Mouse (Mus musculus): ENCODE data around the gene Acad11. TPM values are rescaled to one million over a fixed set of nuclear protein-coding genes. Genes with fewer than 3 reads are reported as not detected.

Acad11 gene
- polyA plus RNA-seq, 1 experiment: 24.3 TPM

GRCm38 (mm10) chr9:104126833-104127232 is 63.7 kb downstream of the Acad11 start, which contains the start of gene Ackr4:
Gene Ackr4 (minus strand): TSS chr9:104126933.
- H3K4me1 ChIP-seq (ENCODE audit: control insufficient read depth, insufficient read depth, low read length): no peaks in the 10 kb centered on the region
- no peak for DNase-seq
- no peak within 1 kb of the TSS for H3K4me3 ChIP-seq (replicated peaks; ENCODE audit: extremely low read depth, low read depth, low read length)
- WGBS: 88% methylated on average over 3 of the region's 3 CpGs
- no peak for TF ChIP-seq CTCF (IDR thresholded peaks at IDR 0.05; ENCODE audit: insufficient read depth, low read length)
- no peak for TF ChIP-seq POLR2A (IDR thresholded peaks at IDR 0.05; ENCODE audit: borderline replicate concordance, extremely low read depth, low read depth, low read length)

GRCm38 (mm10) chr9:104128110-104128509 is 64.9 kb downstream of the Acad11 start:
- H3K4me1 ChIP-seq (ENCODE audit: control insufficient read depth, insufficient read depth, low read length): no peaks in the 10 kb centered on the region
- H3K4me3 ChIP-seq (replicated peaks; ENCODE audit: extremely low read depth, low read depth, low read length): no peak overlapping the region
- no peak for TF ChIP-seq CTCF (IDR thresholded peaks at IDR 0.05; ENCODE audit: insufficient read depth, low read length)
- TF ChIP-seq POLR2A (IDR thresholded peaks at IDR 0.05; ENCODE audit: borderline replicate concordance, extremely low read depth, low read depth, low read length): no peak
- no peak for DNase-seq
- WGBS: 87% methylated on average over 2 of the region's 2 CpGs

GRCm38 (mm10) chr9:104130141-104130755 is 67.1 kb downstream of the Acad11 start:
- DNase-seq: no peak
- Histone ChIP-seq H3K4me3 (replicated peaks; ENCODE audit: extremely low read depth, low read depth, low read length) (no peak overlapping the region), H3K4me1 (ENCODE audit: control insufficient read depth, insufficient read depth, low read length) (no peaks in the 10 kb centered on the region)
- 71% methylated on average over 9 of the region's 9 CpGs for WGBS
- TF ChIP-seq POLR2A (IDR thresholded peaks at IDR 0.05; ENCODE audit: borderline replicate concordance, extremely low read depth, low read depth, low read length) (no peak), CTCF (IDR thresholded peaks at IDR 0.05; ENCODE audit: insufficient read depth, low read length) (no peak)

- DNase-seq: no peak
- no peaks in the 10 kb centered on the region for H3K4me1 ChIP-seq (ENCODE audit: control insufficient read depth, insufficient read depth, low read length)
- TF ChIP-seq CTCF (IDR thresholded peaks at IDR 0.05; ENCODE audit: insufficient read depth, low read length) (no peak), POLR2A (IDR thresholded peaks at IDR 0.05; ENCODE audit: borderline replicate concordance, extremely low read depth, low read depth, low read length) (no peak)
- WGBS: 68% methylated on average over 6 of the region's 6 CpGs
- no peak overlapping the region for H3K4me3 ChIP-seq (replicated peaks; ENCODE audit: extremely low read depth, low read depth, low read length)
These were observed 77.2 kb downstream of the Acad11 start for GRCm38 (mm10) chr9:104140351-104140750.

- H3K4me1 ChIP-seq (ENCODE audit: control insufficient read depth, insufficient read depth, low read length): no peaks in the 10 kb centered on the region
- no peak overlapping the region for H3K4me3 ChIP-seq (replicated peaks; ENCODE audit: extremely low read depth, low read depth, low read length)
- no peak for DNase-seq
- no peak for TF ChIP-seq POLR2A (IDR thresholded peaks at IDR 0.05; ENCODE audit: borderline replicate concordance, extremely low read depth, low read depth, low read length)
- TF ChIP-seq CTCF (IDR thresholded peaks at IDR 0.05; ENCODE audit: insufficient read depth, low read length): no peak
- 69% methylated on average over 14 of the region's 14 CpGs for WGBS
These were observed 79.6 kb downstream of the Acad11 start for GRCm38 (mm10) chr9:104142805-104143204.

- WGBS: 85% methylated on average over 8 of the region's 8 CpGs
- no peak for TF ChIP-seq POLR2A (IDR thresholded peaks at IDR 0.05; ENCODE audit: borderline replicate concordance, extremely low read depth, low read depth, low read length)
- peak; percentile 58 for TF ChIP-seq CTCF (IDR thresholded peaks at IDR 0.05; ENCODE audit: insufficient read depth, low read length)
- DNase-seq: no peak
- Histone ChIP-seq H3K4me3 (replicated peaks; ENCODE audit: extremely low read depth, low read depth, low read length) (no peak overlapping the region), H3K4me1 (ENCODE audit: control insufficient read depth, insufficient read depth, low read length) (no peaks in the 10 kb centered on the region)
These were observed 81.3 kb downstream of the Acad11 start for GRCm38 (mm10) chr9:104144314-104144996.

GRCm38 (mm10) chr9:104146683-104147082 is 83.5 kb downstream of the Acad11 start:
- no peaks in the 10 kb centered on the region for H3K4me1 ChIP-seq (ENCODE audit: control insufficient read depth, insufficient read depth, low read length)
- H3K4me3 ChIP-seq (replicated peaks; ENCODE audit: extremely low read depth, low read depth, low read length): no peak overlapping the region
- no peak for DNase-seq
- WGBS: 66% methylated on average over 7 of the region's 7 CpGs
- TF ChIP-seq POLR2A (IDR thresholded peaks at IDR 0.05; ENCODE audit: borderline replicate concordance, extremely low read depth, low read depth, low read length): no peak
- TF ChIP-seq CTCF (IDR thresholded peaks at IDR 0.05; ENCODE audit: insufficient read depth, low read length): no peak

- TF ChIP-seq POLR2A (IDR thresholded peaks at IDR 0.05; ENCODE audit: borderline replicate concordance, extremely low read depth, low read depth, low read length) (no peak), CTCF (IDR thresholded peaks at IDR 0.05; ENCODE audit: insufficient read depth, low read length) (no peak)
- DNase-seq: no peak
- H3K4me3 ChIP-seq (replicated peaks; ENCODE audit: extremely low read depth, low read depth, low read length): no peak overlapping the region
- H3K4me1 ChIP-seq (ENCODE audit: control insufficient read depth, insufficient read depth, low read length): no peaks in the 10 kb centered on the region
- WGBS: 89% methylated on average over 7 of the region's 7 CpGs
These were observed 85.8 kb downstream of the Acad11 start for GRCm38 (mm10) chr9:104148969-104149368.

GRCm38 (mm10) chr9:104152121-104152520 is 88.9 kb downstream of the Acad11 start:
- no peak for TF ChIP-seq POLR2A (IDR thresholded peaks at IDR 0.05; ENCODE audit: borderline replicate concordance, extremely low read depth, low read depth, low read length)
- TF ChIP-seq CTCF (IDR thresholded peaks at IDR 0.05; ENCODE audit: insufficient read depth, low read length): no peak
- DNase-seq: no peak
- 91% methylated on average over 7 of the region's 7 CpGs for WGBS
- Histone ChIP-seq H3K4me3 (replicated peaks; ENCODE audit: extremely low read depth, low read depth, low read length) (no peak overlapping the region), H3K4me1 (ENCODE audit: control insufficient read depth, insufficient read depth, low read length) (no peaks in the 10 kb centered on the region)

Measured in lung, adult 2 months (tissue).